Mouse (Mus musculus): ENCODE measurements around the gene Cry1. TPM values are rescaled to one million over a fixed set of nuclear protein-coding genes. Genes with fewer than 3 reads are reported as not detected.

The Cry1 gene
- total and polyA plus RNA-seq, 2 experiments from 2014 or later: 22.1 to 34.8 TPM

DNA sequence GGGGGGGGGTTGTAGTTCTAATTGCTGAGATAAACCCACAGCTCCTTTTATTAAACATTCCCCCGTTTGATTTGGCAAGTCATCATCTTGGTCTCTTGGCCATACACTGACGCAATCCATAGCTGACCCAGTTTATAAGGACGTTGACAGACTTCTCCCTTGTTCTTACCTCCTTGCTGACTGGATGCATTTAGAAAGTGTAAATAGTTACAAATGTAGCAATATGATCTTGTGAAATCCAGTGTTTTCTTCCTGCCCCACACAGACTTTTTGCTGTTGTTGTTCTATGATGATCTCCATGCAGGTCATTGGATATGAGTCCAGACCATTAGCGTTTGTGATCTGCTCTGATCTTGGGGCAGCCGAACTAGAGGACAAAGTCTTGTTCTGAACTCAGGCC, 5.1 kb upstream of the Cry1 start:
- TF ChIP-seq CTCF (IDR thresholded peaks at IDR 0.05): no peak
- DNase-seq (ENCODE audit: low spot score): no peak
- no peak for ATAC-seq (ENCODE audit: low FRiP score)
- Histone ChIP-seq H3K36me3 (ENCODE audit: insufficient read depth, low read length) (no peaks in the 10 kb centered on the region), H3K9ac (replicated peaks; ENCODE audit: low read length, poor library complexity, severe bottlenecking) (no peak overlapping the region), H3K4me3 (ENCODE audit: low read depth, low read length) (no peak overlapping the region), H3K4me1 (ENCODE audit: insufficient read depth, low read length) (no peaks in the 10 kb centered on the region), H3K4me2 (ENCODE audit: low read depth, low read length, poor library complexity, severe bottlenecking) (no peak overlapping the region), H3K9me3 (ENCODE audit: low read length) (no peaks in the 10 kb centered on the region), H3K27ac (ENCODE audit: low read depth, low read length) (no peak overlapping the region), H3K27me3 (ENCODE audit: insufficient read depth, low read length) (no peaks in the 10 kb centered on the region)
- WGBS: 87% methylated on average over 5 of the region's 5 CpGs

GRCm38 (mm10) chr10:85186499-85186794, 1.6 kb upstream of the Cry1 start:
- Histone ChIP-seq H3K4me3 (ENCODE audit: low read depth, low read length) (no peak overlapping the region), H3K9me3 (ENCODE audit: low read length) (no peaks in the 10 kb centered on the region), H3K36me3 (ENCODE audit: insufficient read depth, low read length) (no peaks in the 10 kb centered on the region), H3K4me2 (ENCODE audit: low read depth, low read length, poor library complexity, severe bottlenecking) (no peak overlapping the region), H3K27ac (ENCODE audit: low read depth, low read length) (no peak overlapping the region), H3K9ac (replicated peaks; ENCODE audit: low read length, poor library complexity, severe bottlenecking) (no peak overlapping the region), H3K27me3 (ENCODE audit: insufficient read depth, low read length) (no peaks in the 10 kb centered on the region), H3K4me1 (ENCODE audit: insufficient read depth, low read length) (0 out of 2 replicates have a peak, but pooled peaks cover 5% of the 10 kb centered on the region)
- DNase-seq (ENCODE audit: low spot score) (no peak), ATAC-seq (ENCODE audit: low FRiP score) (no peak)
- 0 out of 2 replicates have a peak, but pooled peaks have one; percentile 6 for TF ChIP-seq CTCF (IDR thresholded peaks at IDR 0.05)
- 91% methylated on average over 2 of the region's 2 CpGs for WGBS

DNA sequence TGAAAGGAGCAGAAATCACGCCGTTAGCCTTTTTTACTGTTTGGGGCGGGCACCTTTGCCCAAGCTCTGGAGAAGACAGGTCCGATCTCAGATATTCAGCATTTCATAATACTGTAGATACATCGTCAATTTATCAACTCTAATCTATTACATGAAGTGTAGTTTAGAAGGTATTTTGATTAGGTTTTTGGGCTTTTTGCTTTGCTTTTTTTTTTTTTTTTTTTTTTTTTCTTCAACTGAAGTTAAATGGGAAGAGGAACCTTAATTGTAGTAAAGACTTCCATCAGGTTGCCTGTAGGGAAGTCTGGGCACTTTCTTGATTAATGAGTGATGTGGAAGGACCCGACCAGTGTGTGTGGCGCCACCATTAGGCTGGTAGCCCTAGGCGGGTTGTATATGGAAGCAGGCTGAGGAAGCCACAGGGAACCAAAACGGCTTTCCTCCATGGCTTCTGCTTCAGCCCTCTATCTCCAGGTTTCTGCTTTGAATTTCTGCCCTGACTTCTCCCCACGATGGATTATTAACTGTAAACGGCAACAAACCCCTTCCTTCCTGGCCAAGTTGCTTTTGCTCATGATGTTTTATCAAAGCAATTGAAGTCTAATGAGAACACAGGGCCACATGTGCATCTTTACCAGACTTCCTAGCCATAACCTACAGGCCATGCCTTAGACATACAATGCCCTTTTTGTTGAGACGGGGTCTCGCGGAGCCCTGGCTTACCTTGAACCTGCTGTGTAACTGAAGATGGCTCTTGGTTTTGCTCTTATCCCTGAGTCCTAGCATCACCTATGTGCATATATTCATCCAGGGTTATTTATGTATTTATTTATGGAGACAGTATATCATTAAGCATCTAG, 1.0 kb upstream of the Cry1 start:
- 27% methylated on average over 14 of the region's 14 CpGs for WGBS
- H3K27me3 ChIP-seq (ENCODE audit: insufficient read depth, low read length): no peaks in the 10 kb centered on the region
- peak; percentile 47; the same call in 1 of the 2 replicates for TF ChIP-seq CTCF (IDR thresholded peaks at IDR 0.05)

GRCm38 (mm10) chr10:85184201-85184963, 482 bp downstream of the Cry1 start:
- H3K27me3 ChIP-seq (ENCODE audit: insufficient read depth, low read length): no peaks in the 10 kb centered on the region
- ATAC-seq (ENCODE audit: low FRiP score): peak; percentile 10
- peak; percentile 48 for DNase-seq (ENCODE audit: low spot score)
- no peak for TF ChIP-seq CTCF (IDR thresholded peaks at IDR 0.05)
- peak overlapping the region; percentile 88 for H3K4me2 ChIP-seq (ENCODE audit: low read depth, low read length, poor library complexity, severe bottlenecking)
- 0 out of 2 replicates have a peak, but pooled peaks cover 5% of the 10 kb centered on the region for H3K4me1 ChIP-seq (ENCODE audit: insufficient read depth, low read length)
- no peaks in the 10 kb centered on the region for H3K36me3 ChIP-seq (ENCODE audit: insufficient read depth, low read length)
- peak overlapping the region; percentile 80 for H3K4me3 ChIP-seq (ENCODE audit: low read depth, low read length)
- peak overlapping the region; percentile 91 for H3K27ac ChIP-seq (ENCODE audit: low read depth, low read length)
- H3K9ac ChIP-seq (replicated peaks; ENCODE audit: low read length, poor library complexity, severe bottlenecking): peak overlapping the region; percentile 77
- H3K9me3 ChIP-seq (ENCODE audit: low read length): no peaks in the 10 kb centered on the region
- WGBS: under 1% methylated on average over 83 of the region's 95 CpGs

More for the DNA sequence above, 1.0 kb upstream of the Cry1 start:
- no peak for ATAC-seq (ENCODE audit: low FRiP score)
- Histone ChIP-seq H3K4me1 (ENCODE audit: insufficient read depth, low read length) (0 out of 2 replicates have a peak, but pooled peaks cover 5% of the 10 kb centered on the region), H3K36me3 (ENCODE audit: insufficient read depth, low read length) (no peaks in the 10 kb centered on the region), H3K27ac (ENCODE audit: low read depth, low read length) (peak overlapping the region; percentile 91), H3K9ac (replicated peaks; ENCODE audit: low read length, poor library complexity, severe bottlenecking) (peak overlapping the region; percentile 77), H3K4me3 (ENCODE audit: low read depth, low read length) (peak overlapping the region; percentile 80), H3K9me3 (ENCODE audit: low read length) (no peaks in the 10 kb centered on the region), H3K4me2 (ENCODE audit: low read depth, low read length, poor library complexity, severe bottlenecking) (peak overlapping the region; percentile 88)
- peak; percentile 47 for DNase-seq (ENCODE audit: low spot score)

GRCm38 (mm10) chr10:85183619-85184018, 1.2 kb downstream of the Cry1 start:
- Histone ChIP-seq H3K4me2 (ENCODE audit: low read depth, low read length, poor library complexity, severe bottlenecking) (peak overlapping the region; percentile 88), H3K9me3 (ENCODE audit: low read length) (no peaks in the 10 kb centered on the region), H3K27me3 (ENCODE audit: insufficient read depth, low read length) (no peaks in the 10 kb centered on the region), H3K4me3 (ENCODE audit: low read depth, low read length) (peak overlapping the region; percentile 80), H3K4me1 (ENCODE audit: insufficient read depth, low read length) (0 out of 2 replicates have a peak, but pooled peaks cover 5% of the 10 kb centered on the region), H3K9ac (replicated peaks; ENCODE audit: low read length, poor library complexity, severe bottlenecking) (peak overlapping the region; percentile 77), H3K27ac (ENCODE audit: low read depth, low read length) (peak overlapping the region; percentile 91), H3K36me3 (ENCODE audit: insufficient read depth, low read length) (no peaks in the 10 kb centered on the region)
- peak; percentile 86 for TF ChIP-seq CTCF (IDR thresholded peaks at IDR 0.05)
- ATAC-seq (ENCODE audit: low FRiP score) (peak; percentile 9; the same call in 1 of the 2 replicates), DNase-seq (ENCODE audit: low spot score) (peak; percentile 91)
- under 1% methylated on average over 11 of the region's 11 CpGs for WGBS
